Mouse (Mus musculus) limb, embryonic 12.5 days (tissue): ENCODE data around the gene 1700037C18Rik. TPM values are rescaled to one million over a fixed set of nuclear protein-coding genes. Genes with fewer than 3 reads are reported as not detected.
"Not testable (repeated sequence)": the region's sequence is repeated elsewhere in the genome, so short reads cannot be mapped to it uniquely, and the experiment has no call there.

Experiments
- ATAC-seq: fragments of 200-750 bp; cut with Nextera tagmentation; 2 replicates; pipeline ENCODE4 v1.8.0; 2017; ENCODE audit warnings: low read depth, moderate TSS enrichment; ENCODE audit not compliant: insufficient number of reproducible peaks, insufficient read depth, low FRiP score, low TSS enrichment
- H3K27ac ChIP-seq: fragments of 300-500 bp; sonication (generic); 2 replicates; pipeline ENCODE4 v1.5.1; 2016; ENCODE audit warnings: mild to moderate bottlenecking, moderate library complexity
- H3K27me3 ChIP-seq: fragments of 300-500 bp; sonication (generic); 2 replicates; pipeline ENCODE4 v1.6.1; 2016; ENCODE audit warnings: mild to moderate bottlenecking, moderate library complexity
- H3K36me3 ChIP-seq: fragments of 300-500 bp; sonication (generic); 2 replicates; pipeline ENCODE4 v1.6.1; 2016; ENCODE audit warnings: mild to moderate bottlenecking, moderate library complexity
- H3K4me1 ChIP-seq: fragments of 300-500 bp; sonication (generic); replicated peaks from 2 replicates; pipeline ENCODE4 v1.6.1; 2016
- H3K4me2 ChIP-seq: fragments of 300-500 bp; sonication (generic); 2 replicates; pipeline ENCODE4 v1.6.1; 2016; ENCODE audit warnings: mild to moderate bottlenecking, moderate library complexity
- H3K4me3 ChIP-seq: fragments of 300-500 bp; sonication (generic); replicated peaks from 2 replicates; pipeline ENCODE4 v1.5.1; 2016; ENCODE audit warnings: mild to moderate bottlenecking
- H3K9ac ChIP-seq: fragments of 300-500 bp; sonication (generic); replicated peaks from 2 replicates; pipeline ENCODE4 v1.6.1; 2016; ENCODE audit warnings: mild to moderate bottlenecking, moderate library complexity
- H3K9me3 ChIP-seq: fragments of 300-500 bp; sonication (generic); 2 replicates; pipeline ENCODE4 v1.6.1; 2016; ENCODE audit warnings: mild to moderate bottlenecking, moderate library complexity
- WGBS: fragments of 180-500 bp; shearing (Covaris S2); methylation state at CpG from one replicate; pipeline ENCODE4 v1.1.7; 2016; 5-methylcytosine and 5-hydroxymethylcytosine counted together
- polyA plus RNA-seq: library from polyadenylated mRNA; unstranded; fragments of >200 nt; fragmentation: Nextera tagmentation; extraction: Ambion mirVana; gene quantifications from 2 replicates; pipeline ENCODE4 v1.2.1, GENCODE M21; 2016

1700037C18Rik gene
- polyA plus RNA-seq, 1 experiment from 2014 or later = 9.3 TPM

GRCm38 (mm10) chr16:3871815-3872214, 36.7 kb downstream of the 1700037C18Rik start:
- Histone ChIP-seq H3K9me3 (no peaks in the 10 kb centered on the region), H3K4me2 (peak overlapping the region; percentile 85), H3K4me1 (peaks cover 12% of the 10 kb centered on the region), H3K36me3 (peaks cover 23% of the 10 kb centered on the region), H3K27ac (peak overlapping the region; percentile 23; the same call in 1 of the 2 replicates), H3K4me3 (peak overlapping the region; percentile 53), H3K27me3 (no peaks in the 10 kb centered on the region), H3K9ac (peak overlapping the region; percentile 69)
- peak; percentile 21; the same call in 1 of the 2 replicates for ATAC-seq
- 1% methylated on average over 16 of the region's 16 CpGs for WGBS

GRCm38 (mm10) chr16:3859254-3859653, 49.2 kb downstream of the 1700037C18Rik start:
- no peak overlapping the region for H3K4me3 ChIP-seq
- H3K36me3 ChIP-seq = peaks cover 24% of the 10 kb centered on the region
- no peaks in the 10 kb centered on the region for H3K9me3 ChIP-seq
- no peaks in the 10 kb centered on the region for H3K4me1 ChIP-seq
- ATAC-seq = no peak
- no peaks in the 10 kb centered on the region for H3K27me3 ChIP-seq
- no peak overlapping the region for H3K4me2 ChIP-seq
- 90% methylated on average over 4 of the region's 4 CpGs for WGBS
- no peak overlapping the region for H3K27ac ChIP-seq
- H3K9ac ChIP-seq = no peak overlapping the region

- no peaks in the 10 kb centered on the region for H3K4me1 ChIP-seq
- H3K36me3 ChIP-seq = peaks cover 4% of the 10 kb centered on the region
- no peaks in the 10 kb centered on the region for H3K27me3 ChIP-seq
- no peak for ATAC-seq
- H3K9ac ChIP-seq = no peak overlapping the region
- H3K4me3 ChIP-seq = no peak overlapping the region
- no peak overlapping the region for H3K27ac ChIP-seq
- 82% methylated on average over 1 of the region's 1 CpGs for WGBS
- H3K4me2 ChIP-seq = no peak overlapping the region
- no peaks in the 10 kb centered on the region for H3K9me3 ChIP-seq
Measured at GRCm38 (mm10) chr16:3855776-3856175, 52.7 kb downstream of the 1700037C18Rik start.

GRCm38 (mm10) chr16:3854437-3855182, 53.9 kb downstream of the 1700037C18Rik start:
- 71% methylated on average over 11 of the region's 11 CpGs for WGBS

GRCm38 (mm10) chr16:3852586-3852985, 55.9 kb downstream of the 1700037C18Rik start:
- Histone ChIP-seq H3K4me3 (no peak overlapping the region), H3K27ac (no peak overlapping the region), H3K9ac (no peak overlapping the region), H3K27me3 (no peaks in the 10 kb centered on the region), H3K36me3 (no peaks in the 10 kb centered on the region), H3K9me3 (no peaks in the 10 kb centered on the region), H3K4me1 (no peaks in the 10 kb centered on the region; the same call in 1 of the 2 replicates), H3K4me2 (no peak overlapping the region; the same call in 1 of the 2 replicates)
- no peak for ATAC-seq
- 18% methylated on average over 12 of the region's 12 CpGs for whole genome bisulfite sequencing

More at GRCm38 (mm10) chr16:3854437-3855182, 53.9 kb downstream of the 1700037C18Rik start:
- H3K27ac ChIP-seq = no peak overlapping the region
- no peaks in the 10 kb centered on the region for H3K4me1 ChIP-seq
- no peaks in the 10 kb centered on the region for H3K9me3 ChIP-seq
- no peak overlapping the region for H3K4me2 ChIP-seq
- no peak overlapping the region for H3K4me3 ChIP-seq
- H3K9ac ChIP-seq = no peak overlapping the region
- no peaks in the 10 kb centered on the region for H3K27me3 ChIP-seq
- ATAC-seq = no peak
- no peaks in the 10 kb centered on the region for H3K36me3 ChIP-seq

DNA sequence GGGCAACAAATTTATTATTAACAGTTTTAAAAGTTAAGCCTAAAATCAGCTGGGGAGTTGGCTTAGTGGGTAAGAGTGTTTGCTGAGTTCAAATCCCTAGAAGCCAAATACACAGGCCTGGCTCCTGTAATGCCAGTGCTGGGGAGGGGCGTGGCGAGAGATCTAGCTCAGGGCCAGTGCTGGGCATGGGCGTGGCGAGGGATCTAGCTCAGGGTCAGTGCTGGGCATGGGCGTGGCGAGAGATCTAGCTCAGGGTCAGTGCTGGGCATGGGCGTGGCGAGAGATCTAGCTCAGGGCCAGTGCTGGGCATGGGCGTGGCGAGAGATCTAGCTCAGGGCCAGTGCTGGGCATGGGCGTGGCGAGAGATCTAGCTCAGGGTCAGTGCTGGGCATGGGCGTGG, 57.2 kb downstream of the 1700037C18Rik start:
- not testable (repeated sequence) for H3K36me3 ChIP-seq, H3K4me2 ChIP-seq, H3K9ac ChIP-seq, H3K4me1 ChIP-seq, H3K27ac ChIP-seq, ATAC-seq, H3K4me3 ChIP-seq, H3K27me3 ChIP-seq, H3K9me3 ChIP-seq
- WGBS = 84% methylated on average over 13 of the region's 13 CpGs

DNA sequence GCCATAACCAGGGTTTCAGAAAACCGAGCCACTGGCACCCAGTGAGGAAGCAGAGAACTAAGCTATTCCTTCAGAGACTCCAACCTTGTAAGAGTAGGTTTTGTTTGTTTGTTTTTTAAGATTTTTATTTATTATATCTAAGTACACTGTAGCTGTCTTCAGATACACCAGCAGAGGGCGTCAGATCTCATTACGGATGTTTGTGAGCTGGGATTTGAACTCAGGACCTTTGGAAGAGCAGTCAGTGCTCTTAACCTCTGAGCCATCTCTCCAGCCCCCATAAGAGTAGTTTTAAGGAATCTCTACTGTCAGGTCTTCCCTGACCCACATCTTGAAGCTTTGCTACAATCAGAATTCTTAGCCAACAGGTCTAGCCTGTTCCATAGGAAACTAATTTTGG, 60.1 kb downstream of the 1700037C18Rik start:
- no peak overlapping the region for H3K4me3 ChIP-seq
- no peaks in the 10 kb centered on the region; the same call in 1 of the 2 replicates for H3K4me1 ChIP-seq
- H3K9me3 ChIP-seq = no peaks in the 10 kb centered on the region
- no peak for ATAC-seq
- no peaks in the 10 kb centered on the region for H3K36me3 ChIP-seq
- H3K27ac ChIP-seq = no peak overlapping the region
- no peak overlapping the region for H3K4me2 ChIP-seq
- no peaks in the 10 kb centered on the region for H3K27me3 ChIP-seq
- no peak overlapping the region for H3K9ac ChIP-seq
- 77% methylated on average over 3 of the region's 3 CpGs for WGBS

DNA sequence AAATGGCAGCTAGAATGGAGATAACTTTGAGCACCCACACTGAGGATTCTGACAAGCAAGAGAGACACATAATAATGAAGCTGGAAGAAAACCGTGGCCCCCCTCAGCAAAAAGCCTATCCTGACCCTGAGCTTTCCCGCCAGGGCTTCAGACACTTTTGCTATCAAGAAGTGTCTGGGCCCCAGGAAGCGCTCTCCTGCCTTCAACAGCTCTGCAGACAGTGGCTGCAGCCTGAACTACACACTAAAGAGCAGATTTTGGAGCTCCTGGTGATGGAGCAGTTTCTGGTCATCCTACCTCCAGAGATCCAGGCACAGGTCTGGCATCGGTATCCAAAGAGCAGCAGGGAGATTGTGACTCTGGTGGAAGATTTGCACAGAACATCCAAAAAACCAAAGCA, 60.6 kb downstream of the 1700037C18Rik start:
- H3K4me3 ChIP-seq = peak overlapping the region; percentile 70
- no peak for ATAC-seq
- H3K4me1 ChIP-seq = no peaks in the 10 kb centered on the region; the same call in 1 of the 2 replicates
- H3K9me3 ChIP-seq = no peaks in the 10 kb centered on the region
- peak overlapping the region; percentile 63 for H3K4me2 ChIP-seq
- H3K27ac ChIP-seq = no peak overlapping the region
- H3K36me3 ChIP-seq = no peaks in the 10 kb centered on the region
- no peak overlapping the region for H3K9ac ChIP-seq
- WGBS = 69% methylated on average over 4 of the region's 4 CpGs
- no peaks in the 10 kb centered on the region for H3K27me3 ChIP-seq

GRCm38 (mm10) chr16:3846711-3847518, 61.6 kb downstream of the 1700037C18Rik start, which contains the start of gene Zfp174:
TSS of gene Zfp174 (plus strand) at chr16:3847268.
- Histone ChIP-seq H3K4me1 (no peaks in the 10 kb centered on the region; the same call in 1 of the 2 replicates), H3K27ac (0 out of 2 replicates have a peak within 1 kb of the TSS, but pooled peaks have one; percentile 31), H3K9me3 (no peaks in the 10 kb centered on the region), H3K4me2 (peak within 1 kb of the TSS; percentile 63), H3K36me3 (no peaks in the 10 kb centered on the region), H3K27me3 (no peaks in the 10 kb centered on the region), H3K4me3 (peak within 1 kb of the TSS; percentile 70), H3K9ac (peak within 1 kb of the TSS; percentile 66)
- 4% methylated on average over 38 of the region's 38 CpGs for WGBS
- ATAC-seq = peak; percentile 100
